Comparison of ENCODE assay signal across 8 mouse cellular contexts in the genomic region with DNA sequence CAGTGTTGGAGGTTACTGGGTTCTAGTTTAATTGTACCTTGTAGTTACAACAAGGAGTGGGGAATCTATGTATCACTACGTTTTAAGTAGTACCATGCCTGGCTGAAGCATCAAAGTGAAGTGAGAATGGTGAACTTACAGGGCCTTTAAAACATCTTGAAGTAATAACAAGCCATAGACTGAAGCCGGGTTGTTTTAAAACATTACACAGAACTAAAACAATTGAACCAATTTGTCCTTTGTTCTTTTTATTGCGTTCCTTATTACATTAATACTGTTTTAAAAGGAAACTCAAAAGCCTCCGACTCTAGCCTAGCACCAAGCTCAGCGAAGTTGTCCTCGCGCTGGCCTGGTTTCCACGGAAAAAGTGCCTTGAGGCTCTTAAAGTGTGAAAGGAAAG. TPM values are rescaled to one million over a fixed set of nuclear protein-coding genes. Genes with fewer than 3 reads are reported as not detected.
DNase-seq lines count a peak whose midpoint lies in the region; ATAC-seq lines count a peak whose summit lies in the region.

No protein-coding gene starts in this region.

- peak overlapping the region; percentile 96 for H3K9ac ChIP-seq in limb, embryonic 13.5 days
- peak overlapping the region; percentile 96 for H3K9ac ChIP-seq in stomach, embryonic 14.5 days (replicated peaks; ENCODE audit: low read depth, low read length)

- H3K4me2 ChIP-seq in limb, embryonic 13.5 days (replicated peaks): peak overlapping the region; percentile 75
- peak overlapping the region; percentile 84 for H3K4me2 ChIP-seq in stomach, embryonic 14.5 days (replicated peaks; ENCODE audit: low read depth, low read length)

- DNase-seq in CD4-positive, CD25-positive, alpha-beta regulatory T cell, adult 2 months (ENCODE audit: low read depth, low spot score): peak; percentile 40
- DNase-seq in adrenal gland, adult 8-10 months: no peak
- DNase-seq in adrenal gland, adult 2 months: no peak

- peaks cover 2% of the 10 kb centered on the region for H3K27me3 ChIP-seq in megakaryocyte, embryonic 14.5 days (replicated peaks)
- no peaks in the 10 kb centered on the region for H3K27me3 ChIP-seq in limb, embryonic 13.5 days
- H3K27me3 ChIP-seq in stomach, embryonic 14.5 days (ENCODE audit: control insufficient read depth, insufficient read depth, low read length): no peaks in the 10 kb centered on the region

- peak overlapping the region; percentile 96 for H3K4me3 ChIP-seq in megakaryocyte, embryonic 14.5 days (replicated peaks)
- H3K4me3 ChIP-seq in limb, embryonic 13.5 days: peak overlapping the region; percentile 84
- peak overlapping the region; percentile 87 for H3K4me3 ChIP-seq in stomach, embryonic 14.5 days (ENCODE audit: low read depth, low read length)

- peaks cover 42% of the 10 kb centered on the region for H3K4me1 ChIP-seq in megakaryocyte, embryonic 14.5 days
- peaks cover 28% of the 10 kb centered on the region for H3K4me1 ChIP-seq in limb, embryonic 13.5 days
- H3K4me1 ChIP-seq in stomach, embryonic 14.5 days (ENCODE audit: control insufficient read depth, insufficient read depth, low read length): peaks cover 6% of the 10 kb centered on the region; the same call in 1 of the 2 replicates

- H3K36me3 ChIP-seq in megakaryocyte, embryonic 14.5 days (replicated peaks; ENCODE audit: low read length): no peaks in the 10 kb centered on the region
- H3K36me3 ChIP-seq in limb, embryonic 13.5 days: no peaks in the 10 kb centered on the region; the same call in 1 of the 2 replicates
- no peaks in the 10 kb centered on the region for H3K36me3 ChIP-seq in stomach, embryonic 14.5 days (ENCODE audit: control insufficient read depth, insufficient read depth, low read length)

- peaks cover 16% of the 10 kb centered on the region for H3K9me3 ChIP-seq in megakaryocyte, embryonic 14.5 days
- peaks cover 6% of the 10 kb centered on the region; the same call in 1 of the 2 replicates for H3K9me3 ChIP-seq in limb, embryonic 13.5 days
- H3K9me3 ChIP-seq in stomach, embryonic 14.5 days (ENCODE audit: control insufficient read depth, low read depth, low read length): peaks cover 10% of the 10 kb centered on the region; the same call in 1 of the 2 replicates

- WGBS in limb, embryonic 13.5 days: 1% methylated on average over 8 of the region's 8 CpGs
- 9% methylated on average over 8 of the region's 8 CpGs for WGBS in stomach, embryonic 14.5 days

- ATAC-seq in CD4-positive, CD25-positive, alpha-beta regulatory T cell, adult 4 months: no peak
- no peak for ATAC-seq in megakaryocyte, adult 5-6 weeks (ENCODE audit: poor library complexity, severe bottlenecking)
- ATAC-seq in limb, embryonic 13.5 days (ENCODE audit: low FRiP score, low read depth): no peak
- no peak for ATAC-seq in stomach, embryonic 14.5 days (ENCODE audit: insufficient number of reproducible peaks, insufficient read depth, low FRiP score, low read depth)

- peak overlapping the region; percentile 99 for H3K27ac ChIP-seq in limb, embryonic 13.5 days
- peak overlapping the region; percentile 99 for H3K27ac ChIP-seq in stomach, embryonic 14.5 days (ENCODE audit: low read length)

RNA-seq across cellular contexts. Expression of a gene that starts 1.0 kb away (rescaled TPM):
- polyA plus RNA-seq in CD4-positive, CD25-positive, alpha-beta regulatory T cell, adult 4 months (2017; shearing (Covaris generic)): 10 to 100 TPM; 81.0 to 99.7 TPM
- 73.1 and 120 TPM in 2 replicates for polyA plus RNA-seq in megakaryocyte, embryonic 14.5 days (2012; ENCODE audit: insufficient read depth, low replicate concordance)
- 114 and 119 TPM in 2 replicates for total RNA-seq in megakaryocyte, adult 5-6 weeks (2015)
- total RNA-seq in megakaryocyte, adult 5-6 weeks (2017): 43.4 and 55.4 TPM in 2 replicates
- polyA plus RNA-seq in limb, embryonic 13.5 days (2015; fragmentation: Nextera tagmentation; extraction: Ambion mirVana): 44.9 and 46.1 TPM in 2 replicates
- polyA plus RNA-seq in stomach, embryonic 14.5 days (2014; fragmentation: Nextera tagmentation; extraction: Ambion mirVana): 106 and 115 TPM in 2 replicates
- total RNA-seq in adrenal gland, adult 8-10 months (2022): 10 to 100 TPM; 48.3 to 64.6 (median 53.4) TPM
- total RNA-seq in adrenal gland, adult 2 months (2021): 10 to 100 TPM; 62.1 to 69.2 TPM
- 80.7 and 83.2 TPM in 2 replicates for polyA plus RNA-seq in adrenal gland, adult 2 months (2012; rRNA removed)
